Mouse (Mus musculus) adrenal gland, adult 18-20 months (tissue): ENCODE measurements at regions not wholly inside any gene's neighbourhood (a gene's known extent, or its start where the extent isn't known, plus 50 kb on each side); places are given as distances from the start of the nearest gene placed in this dataset.
A peak's percentile ranks its signal among the peaks of the same experiment; 100 is the strongest.

Source experiments
- DNase-seq, 2 experiments: peaks; one replicate each; pipeline ENCODE4 v3.0.0; 2021 to 2022; ENCODE audit warnings: low spot score in 2 of 2

DNA sequence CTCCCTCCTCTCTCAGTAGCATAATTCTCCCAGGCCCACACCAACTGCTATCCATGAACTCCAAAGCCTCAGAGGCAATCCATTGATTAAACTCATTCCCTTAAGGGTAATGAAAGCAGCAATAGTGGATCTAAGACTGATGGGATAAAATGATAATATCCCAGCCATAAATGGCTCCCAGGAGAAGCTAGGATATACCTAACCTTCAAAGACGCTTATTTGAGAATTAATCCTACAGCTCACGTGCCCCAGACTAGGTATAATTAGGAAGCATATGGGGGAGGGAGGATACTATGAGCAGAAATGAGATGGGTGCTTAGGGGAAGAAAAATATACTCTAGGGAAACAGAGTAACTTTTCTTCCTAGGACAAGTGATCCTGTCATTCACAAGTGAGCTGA, 52.8 kb upstream of the Rnf32 start:
- no peak for DNase-seq

DNA sequence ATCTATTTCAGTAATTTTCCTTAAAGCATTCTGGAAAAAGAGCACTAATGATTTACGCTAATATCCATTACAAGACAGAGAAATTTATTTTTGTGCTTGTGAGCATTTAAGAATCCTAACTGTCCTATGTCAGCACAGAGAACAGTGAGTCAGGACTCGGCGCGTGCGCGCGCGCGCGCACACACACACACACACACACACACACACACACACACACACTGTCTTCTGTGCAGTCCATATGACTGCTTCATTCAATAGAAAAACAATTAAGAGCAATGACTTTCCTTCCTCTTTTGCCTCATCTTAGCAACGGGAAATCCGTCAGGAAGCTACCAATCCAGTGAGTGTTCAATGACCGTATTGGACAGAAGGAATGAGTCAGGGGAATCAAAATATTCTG, 53.3 kb upstream of the Rnf32 start:
- no peak for DNase-seq

DNA sequence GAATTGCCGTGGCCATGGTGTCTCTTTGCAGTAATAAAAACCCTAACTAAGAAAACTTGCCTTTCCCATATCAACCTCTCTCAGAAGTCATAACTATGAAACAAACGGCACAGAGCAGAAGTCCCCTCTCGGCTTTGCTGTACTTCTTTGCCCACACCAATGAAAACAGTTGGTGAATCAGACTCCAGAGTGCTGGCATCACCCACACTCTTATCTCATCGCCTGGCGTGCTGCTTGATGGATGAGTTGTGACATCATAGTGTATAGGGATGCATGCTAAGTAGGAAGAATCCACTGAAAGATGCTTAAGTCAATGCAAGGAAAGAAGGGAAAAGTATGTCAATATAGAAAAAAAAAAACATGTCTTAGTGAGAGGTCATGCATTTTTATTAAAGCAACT, 58.3 kb upstream of the Rnf32 start:
- peak in 1 of 2 experiments; percentile 16 for DNase-seq

DNA sequence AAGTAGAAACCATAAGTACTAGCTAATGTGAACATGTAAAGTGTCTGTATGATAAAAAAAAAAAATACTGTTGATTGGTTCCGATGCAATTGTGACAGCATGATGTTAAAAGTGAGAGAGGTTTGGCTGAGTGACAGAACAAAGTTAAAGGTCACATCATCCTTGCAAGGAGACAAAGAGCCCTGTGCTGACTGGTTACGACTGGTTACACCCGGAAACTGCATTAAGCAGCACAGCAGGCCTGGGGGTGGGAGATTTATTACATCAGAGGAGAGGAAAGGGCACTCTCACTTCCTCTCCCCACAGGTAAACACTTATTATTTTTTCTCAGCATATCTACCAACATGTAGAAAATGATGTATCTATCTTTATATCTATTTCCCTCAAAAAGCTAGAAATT, 63.5 kb upstream of the Rnf32 start:
- no peak for DNase-seq

DNA sequence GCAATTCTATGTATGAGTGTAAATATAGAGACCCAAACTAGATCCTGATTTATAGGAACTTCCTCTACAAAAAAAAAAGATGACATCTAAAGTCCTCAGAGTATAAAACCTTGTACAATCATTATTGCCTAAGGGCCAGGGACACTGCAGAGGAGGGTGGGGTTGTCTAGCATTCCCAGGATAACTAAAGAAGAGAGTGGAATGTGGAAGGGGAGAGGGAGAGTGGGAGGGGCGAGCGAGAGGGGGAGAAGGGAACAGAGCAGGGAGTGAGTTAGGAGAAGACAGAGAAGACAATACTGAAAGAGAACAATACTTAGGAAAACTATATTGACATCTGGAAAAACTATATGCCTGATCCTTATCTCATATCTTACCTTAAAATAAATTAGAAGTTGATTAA, 64.0 kb upstream of the Rnf32 start:
- DNase-seq, result no peak

DNA sequence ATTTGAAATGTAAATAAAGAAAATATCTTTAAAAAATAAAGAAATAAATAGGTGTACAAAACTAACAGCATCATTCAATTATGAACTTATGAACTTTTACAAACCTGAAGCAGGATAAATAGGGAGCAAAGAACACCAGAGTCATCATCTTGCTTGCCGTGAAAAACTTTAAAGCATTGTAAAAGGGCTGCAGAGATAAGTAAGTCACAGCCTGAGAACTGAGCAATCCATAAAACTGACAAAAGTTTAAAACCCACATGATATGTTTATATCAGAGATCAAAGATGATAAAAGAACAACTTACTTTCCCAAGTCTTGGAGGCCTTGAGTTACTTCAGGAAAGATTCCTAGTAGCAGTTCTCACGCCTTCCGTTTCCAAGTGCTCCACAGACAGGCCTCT, 66.1 kb upstream of the Rnf32 start:
- DNase-seq, result no peak

DNA sequence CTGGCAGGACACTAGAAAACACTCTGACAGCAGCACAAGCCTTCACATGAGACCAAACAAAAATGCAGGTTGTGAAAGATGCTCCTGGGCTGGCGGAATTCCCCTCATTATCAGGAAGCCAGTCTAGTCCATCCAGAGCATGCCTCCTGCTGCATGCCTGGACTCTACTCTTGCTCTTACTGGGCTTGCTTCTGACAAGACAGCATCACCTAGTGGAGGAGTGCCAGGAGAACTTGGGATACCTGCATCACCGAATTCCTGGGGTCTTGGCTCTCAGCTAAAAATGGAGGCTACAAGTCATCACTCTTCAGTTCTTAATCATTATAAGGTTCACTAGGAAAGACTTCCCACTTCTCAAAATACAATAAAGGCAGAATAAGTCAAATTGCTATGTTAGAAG, 78.8 kb upstream of the Rnf32 start:
- DNase-seq, result no peak

DNA sequence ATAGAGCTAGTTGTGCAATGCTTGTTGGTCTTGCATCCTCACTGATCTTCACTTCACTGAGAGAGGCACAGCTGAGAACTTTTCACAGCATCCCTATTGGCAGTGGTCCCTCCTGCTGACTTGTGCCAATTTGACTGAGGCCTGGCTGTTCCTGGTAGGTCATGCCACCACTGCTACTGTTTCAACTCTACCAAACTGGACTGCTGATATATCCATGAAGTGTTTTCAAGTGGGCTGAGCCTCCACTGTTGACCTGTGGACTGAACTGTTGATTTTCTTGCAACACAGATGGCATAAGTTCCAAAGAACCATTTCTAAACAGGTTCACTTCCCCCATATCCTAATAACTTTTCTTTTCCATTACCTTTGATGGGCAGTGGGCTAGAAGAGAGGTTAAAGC, 83.3 kb upstream of the Rnf32 start:
- no peak for DNase-seq

DNA sequence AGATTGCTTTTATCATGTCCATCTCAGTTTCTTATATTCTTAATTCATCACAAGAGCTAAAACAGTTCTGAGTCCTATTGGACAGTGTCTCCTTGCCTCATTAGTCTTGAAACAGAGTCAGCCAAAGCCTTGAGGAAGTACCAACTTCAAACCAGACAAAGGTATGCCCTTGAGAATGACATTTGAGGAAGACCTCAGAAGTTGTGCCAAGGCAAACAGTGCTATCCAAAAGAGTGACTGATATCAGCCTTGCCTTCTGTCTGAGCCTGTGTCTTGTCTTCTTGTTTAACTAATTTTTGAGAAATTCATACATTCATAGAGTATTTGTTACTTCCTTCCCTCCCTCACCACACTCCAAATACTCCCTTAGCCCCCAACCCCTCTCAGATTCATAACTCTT, 88.5 kb upstream of the Rnf32 start:
- DNase-seq, result peak in 1 of 2 experiments; percentile 11

DNA sequence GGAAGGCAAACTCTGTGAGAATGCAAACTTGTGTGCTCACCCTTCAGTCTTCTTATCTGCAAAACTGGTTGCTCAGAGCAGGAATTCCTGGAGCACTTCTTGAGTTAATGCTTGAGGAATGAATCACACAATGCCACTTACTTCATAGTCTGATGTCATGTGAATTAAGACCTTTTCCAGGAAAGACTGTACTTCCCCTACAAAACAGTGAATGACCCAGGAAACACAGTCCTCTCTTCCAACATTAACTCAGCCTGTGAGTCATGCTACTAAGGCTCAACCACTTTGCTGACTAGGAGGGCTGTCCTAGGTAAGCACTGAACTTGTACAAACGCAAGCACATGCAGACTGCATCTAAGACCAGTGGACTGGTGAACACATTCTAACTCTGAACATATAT, 112.5 kb upstream of the Rnf32 start:
- no peak for DNase-seq

DNA sequence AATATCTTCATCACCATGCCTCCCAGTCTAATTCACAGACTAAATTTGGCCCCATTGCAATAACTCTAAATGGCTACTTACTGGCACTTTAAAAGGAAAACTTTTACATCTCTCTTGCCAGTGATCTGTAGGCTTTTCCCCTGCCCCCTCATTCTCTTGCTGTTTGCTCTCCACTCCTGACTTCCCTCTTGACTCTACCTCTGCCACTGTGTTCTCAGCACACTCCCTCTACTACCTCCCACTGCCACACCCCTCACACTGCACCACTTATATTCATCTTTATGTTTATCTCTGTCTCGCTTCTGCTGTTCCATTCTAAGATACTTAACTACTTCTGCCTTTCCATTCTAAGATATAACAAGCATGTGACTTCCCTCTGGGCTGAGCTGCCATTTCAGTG, 141.4 kb upstream of the Rnf32 start:
- no peak for DNase-seq

DNA sequence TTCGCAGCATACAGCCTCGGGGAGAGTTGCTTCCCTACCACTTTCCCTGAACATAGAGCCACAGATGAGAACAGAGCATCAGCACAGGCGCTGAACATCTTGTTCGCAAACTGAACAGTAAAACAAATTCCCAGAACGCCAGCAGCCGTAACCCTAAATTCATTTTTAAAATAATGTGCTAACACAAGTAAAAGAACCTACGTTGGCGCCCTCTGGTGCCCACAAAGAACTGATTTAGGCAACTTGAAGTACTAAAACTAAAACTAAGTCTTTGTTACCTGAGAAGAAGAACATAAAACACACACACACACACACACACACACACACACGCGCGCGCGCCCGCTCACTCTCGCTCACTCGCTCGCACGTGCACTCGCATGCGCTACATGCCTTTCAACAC, 159.2 kb upstream of the Rnf32 start:
- DNase-seq, result peak; percentile 32 to 44

DNA sequence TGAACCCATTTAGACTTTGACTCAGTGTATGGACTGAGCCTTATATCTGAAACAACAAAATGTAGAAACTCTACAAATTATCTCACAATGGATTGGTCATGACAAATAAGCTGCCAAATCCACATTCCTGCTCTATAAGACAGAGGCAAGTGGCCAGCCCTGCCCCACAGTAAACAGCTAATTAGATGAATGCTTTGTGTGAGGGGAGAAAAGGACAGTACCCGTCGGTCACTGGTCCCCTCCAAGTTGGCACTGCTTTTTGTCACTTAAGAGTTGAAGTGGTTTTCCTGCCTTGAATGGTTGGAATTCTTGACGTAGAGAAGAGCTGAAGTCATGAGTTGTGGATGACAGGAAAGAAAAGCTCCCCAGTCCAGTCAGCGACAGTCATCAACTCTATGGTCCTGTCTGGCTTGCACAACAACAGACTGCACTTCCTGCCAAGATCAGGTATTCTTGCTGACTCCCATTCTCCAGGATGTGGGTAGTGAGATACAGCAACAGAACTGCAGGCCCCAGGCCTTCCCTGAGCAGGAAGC, 162.3 kb upstream of the Rnf32 start:
- no peak for DNase-seq

DNA sequence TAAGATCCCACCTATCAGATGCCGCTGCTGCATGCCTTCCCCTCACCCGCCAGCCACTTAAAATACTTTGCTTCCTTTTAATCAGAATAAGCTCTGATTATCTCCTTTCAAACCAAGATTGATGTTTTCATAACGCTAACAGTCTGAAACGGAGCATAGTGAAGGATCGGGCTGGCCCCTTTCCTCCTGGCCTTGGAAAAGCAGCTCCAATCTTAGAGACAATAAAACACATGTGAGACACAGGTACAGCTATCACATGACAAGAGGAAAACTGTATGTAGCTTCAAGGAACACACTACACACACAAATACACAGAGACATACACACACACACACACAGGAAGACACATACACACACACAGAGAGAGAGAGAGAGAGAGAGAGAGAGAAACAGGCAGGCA, 165.3 kb upstream of the Rnf32 start:
- no peak for DNase-seq

DNA sequence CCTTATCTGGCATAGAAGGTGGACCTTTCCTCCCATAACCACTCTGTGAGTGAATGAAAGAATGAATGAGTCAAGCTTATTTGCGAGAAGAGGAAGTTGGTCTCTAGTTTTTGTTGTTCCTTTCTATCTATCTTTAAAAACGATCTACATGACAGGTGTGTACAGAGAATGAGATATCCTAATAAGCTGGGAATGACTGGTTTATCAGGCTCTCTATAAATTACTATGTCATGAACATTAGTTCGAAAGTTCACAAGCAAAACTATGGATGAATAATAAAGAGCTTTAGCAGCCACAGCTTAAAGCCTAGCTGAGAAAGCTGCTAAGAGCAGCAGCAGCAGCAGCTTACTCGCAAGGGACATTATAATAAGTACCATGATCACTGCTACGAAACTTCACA, 165.8 kb upstream of the Rnf32 start:
- DNase-seq, result no peak

DNA sequence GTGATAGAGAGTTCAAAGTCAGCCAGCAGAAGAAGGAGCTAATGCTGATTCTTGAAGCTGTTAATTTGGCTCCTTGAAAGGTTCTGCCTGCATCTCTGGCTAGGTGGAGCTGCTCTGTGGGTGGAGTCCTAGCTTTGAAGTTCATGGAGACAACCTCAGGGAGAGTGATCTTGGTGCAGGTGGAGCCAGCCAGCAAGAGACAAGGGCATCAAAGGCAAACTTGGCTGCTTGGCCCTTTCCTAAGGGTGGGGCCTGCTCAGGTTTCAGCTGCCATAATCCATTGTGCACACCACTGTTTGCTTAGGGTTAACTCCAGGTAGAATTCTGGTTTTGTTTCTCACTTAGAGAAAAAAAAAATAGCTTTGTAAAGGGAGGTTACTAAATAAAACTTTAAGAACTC, 170.7 kb upstream of the Rnf32 start:
- DNase-seq, result no peak

DNA sequence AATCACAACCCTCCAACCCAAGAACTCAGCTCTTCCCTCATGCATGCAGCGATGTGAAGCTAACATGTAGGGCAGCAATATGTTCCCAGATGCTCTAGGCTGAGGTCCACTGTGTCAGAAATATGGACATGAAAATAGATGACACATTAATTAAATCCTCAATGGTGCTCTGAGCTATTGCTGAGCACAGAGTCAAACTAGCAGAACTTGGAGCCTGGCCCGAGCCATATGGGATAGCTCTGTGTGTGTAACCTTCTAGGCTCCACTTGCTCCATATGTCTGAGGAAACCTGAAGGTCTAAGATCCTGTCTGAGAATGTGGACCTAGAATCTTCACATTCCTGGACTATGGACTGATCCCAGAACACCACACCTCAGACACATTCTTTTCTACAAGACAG, 203.0 kb upstream of the Rnf32 start:
- DNase-seq, result no peak

DNA sequence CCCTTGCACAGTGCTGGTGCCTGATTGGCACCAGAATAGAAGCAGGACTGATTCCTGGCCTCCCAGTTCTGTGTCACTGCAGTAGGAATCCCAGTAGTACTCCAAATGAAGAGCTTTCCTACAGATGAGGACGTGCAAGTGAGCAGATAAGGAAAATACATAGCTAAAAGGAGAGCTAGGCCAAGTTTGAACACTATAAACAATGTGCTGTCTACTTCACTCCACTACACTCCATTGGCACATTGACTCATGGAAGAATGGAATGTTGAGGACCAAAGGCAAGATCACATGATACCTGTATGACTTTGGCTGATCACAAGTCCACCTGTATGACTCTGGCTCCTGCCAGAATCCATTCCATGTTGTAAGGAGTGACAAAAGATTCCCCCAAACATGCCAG, 215.9 kb upstream of the Rnf32 start:
- no peak for DNase-seq

DNA sequence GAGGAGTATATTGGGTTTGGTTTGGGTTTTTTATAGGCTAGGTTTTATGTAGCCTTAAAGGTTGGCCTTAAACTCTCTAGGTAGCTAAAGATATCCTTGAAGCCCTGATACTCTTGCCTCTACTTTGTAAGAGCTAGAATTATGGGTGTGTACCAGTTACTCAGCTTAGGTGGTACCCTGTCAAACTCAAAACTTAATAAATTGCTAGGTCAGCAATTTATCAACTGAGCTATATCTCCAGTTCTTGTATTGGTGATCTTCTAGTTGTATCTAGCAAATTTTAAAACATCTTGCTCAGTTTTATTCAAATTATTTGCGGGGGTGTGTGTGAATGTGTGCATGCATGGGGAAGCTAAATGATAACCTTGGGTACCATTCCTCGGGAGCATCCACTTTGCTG, 225.4 kb upstream of the Rnf32 start:
- no peak for DNase-seq

DNA sequence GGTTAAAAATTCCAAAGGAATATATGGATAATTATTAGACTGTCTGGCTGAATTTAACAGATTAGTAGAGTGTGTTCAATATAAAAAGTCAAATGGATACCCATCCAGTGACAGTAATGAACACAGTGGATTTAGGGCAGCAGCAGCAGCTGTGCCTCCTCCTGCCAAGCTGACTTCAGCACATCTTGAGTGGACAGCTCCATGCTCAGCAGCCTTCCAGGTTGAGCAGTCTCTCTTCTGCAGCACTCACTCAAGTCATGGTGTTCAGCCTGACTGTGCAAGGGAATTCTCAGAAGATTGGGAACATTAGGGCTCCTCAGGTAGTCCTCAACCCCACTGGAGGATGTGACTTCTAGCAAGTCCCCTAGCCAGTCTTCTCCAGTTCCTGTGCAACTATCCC, 240.8 kb upstream of the Rnf32 start:
- peak in 1 of 2 experiments; percentile 10 for DNase-seq

DNA sequence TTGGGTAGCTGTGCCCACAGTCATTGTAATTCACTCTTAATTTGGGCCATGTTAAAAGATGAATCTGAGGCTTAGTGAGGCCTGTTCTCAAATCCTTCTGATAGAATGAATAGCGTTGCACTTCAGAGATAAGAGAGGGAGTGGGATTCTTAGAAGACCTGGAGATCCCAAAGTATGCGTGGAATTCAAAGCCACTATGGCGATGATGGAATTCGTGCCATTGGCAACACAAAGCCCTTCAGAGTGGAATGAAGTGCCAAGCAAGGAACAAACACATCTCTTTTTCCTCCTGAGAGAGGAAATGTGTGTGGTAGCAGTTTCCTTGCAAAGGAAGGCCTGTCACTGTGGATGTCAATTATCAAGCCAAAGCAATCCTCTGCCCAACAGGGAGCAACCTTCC, 248.3 kb upstream of the Rnf32 start:
- DNase-seq, result no peak

DNA sequence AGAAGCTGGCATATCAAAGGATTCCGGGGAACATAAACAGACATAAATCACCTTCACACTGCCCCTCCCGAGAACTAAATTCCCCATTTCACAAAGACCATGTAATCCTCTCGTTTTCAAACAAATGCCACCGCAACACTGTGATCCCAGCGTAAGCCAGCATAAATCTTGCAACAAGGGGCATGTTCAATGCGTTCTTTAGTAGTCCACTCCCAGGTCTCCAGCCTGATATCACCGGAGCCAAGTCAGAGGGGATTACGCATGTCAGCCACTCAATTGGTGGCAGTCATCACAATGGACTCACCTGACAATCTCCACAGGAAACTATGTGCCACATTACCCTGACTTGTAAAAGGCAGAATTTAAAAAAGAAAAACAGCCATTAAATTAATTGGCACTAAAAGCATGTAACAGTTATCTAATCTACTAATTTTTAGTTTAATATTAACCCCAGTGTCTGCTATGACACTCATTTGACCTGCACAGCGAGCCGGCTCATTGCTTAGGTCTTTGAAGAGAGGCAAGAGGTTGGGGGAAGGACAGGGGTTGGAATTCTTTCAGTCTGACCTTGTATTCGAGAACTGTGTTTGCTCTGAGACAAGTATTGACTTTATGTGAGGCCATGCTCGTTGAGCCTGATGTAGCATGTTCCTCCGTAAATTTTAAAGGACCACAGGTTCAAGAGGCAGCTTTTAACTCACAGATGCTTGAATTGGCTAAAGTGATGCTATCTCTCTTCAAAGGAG, 252.0 kb upstream of the Rnf32 start:
- no peak for DNase-seq

DNA sequence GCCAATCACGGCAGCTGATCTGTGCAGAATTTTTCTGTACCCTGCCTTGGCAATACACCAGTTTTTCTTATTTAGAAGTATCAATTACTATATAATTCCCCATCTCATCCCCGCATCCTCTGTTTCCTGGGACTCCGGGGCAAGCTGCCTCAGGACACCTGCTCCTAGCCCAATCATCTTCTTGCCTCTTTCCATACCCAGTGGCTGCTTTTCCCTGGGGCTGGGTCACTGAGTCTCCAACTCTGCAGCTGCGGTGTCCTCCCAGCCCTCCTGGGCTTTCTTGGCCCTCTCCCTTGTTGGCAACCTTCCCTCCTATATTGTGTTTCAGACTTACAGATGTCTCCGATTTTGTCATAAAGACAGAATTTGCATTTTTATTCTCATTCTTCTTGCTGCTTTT, 254.8 kb upstream of the Rnf32 start:
- DNase-seq, result no peak
